Comparison of ENCODE assay signal across 14 mouse cellular contexts in genomic region chr10:69859848-69860479, GRCm38 (mm10).
DNase-seq lines count a peak whose midpoint lies in the region; ATAC-seq and TF ChIP-seq lines count a peak whose summit lies in the region.
"Had no signal": no experiment of that assay in that cellular context is flagged by ENCODE, and none has a peak within 500 bp of the region (broad histone marks: within the 10 kb centered on the region; RNA-seq: fewer than 3 reads in every experiment).

No protein-coding gene starts in this region.

- no peak overlapping the region; the same call in 1 of the 2 replicates for H3K4me2 ChIP-seq in forebrain, embryonic 15.5 days (replicated peaks)
- H3K4me2 ChIP-seq: liver, embryonic 12.5 days had no signal

- peak overlapping the region; percentile 12; the same call in 1 of the 2 replicates for H3K27ac ChIP-seq in gastrocnemius, adult 2 months
- H3K27ac ChIP-seq in forebrain, embryonic 15.5 days (replicated peaks), result peak overlapping the region; percentile 94
- H3K27ac ChIP-seq: liver, embryonic 12.5 days had no signal

- no peak for ATAC-seq in forebrain, embryonic 15.5 days (replicated peaks)
- ATAC-seq: intestine, embryonic 16.5 days; liver, embryonic 12.5 days; Patski had no signal

- H3K4me1 ChIP-seq in forebrain, embryonic 15.5 days, result peaks cover 24% of the 10 kb centered on the region
- H3K4me1 ChIP-seq: liver, embryonic 12.5 days had no signal

- intact Hi-C loops in gastrocnemius, adult 2 months (cut with DNase I), result no loop called here

- no peaks in the 10 kb centered on the region for H3K9me3 ChIP-seq in forebrain, embryonic 15.5 days
- H3K9me3 ChIP-seq: liver, embryonic 12.5 days had no signal

- H3K9ac ChIP-seq in forebrain, embryonic 15.5 days (replicated peaks), result no peak overlapping the region
- H3K9ac ChIP-seq: liver, embryonic 12.5 days had no signal

- no peaks in the 10 kb centered on the region for H3K36me3 ChIP-seq in forebrain, embryonic 15.5 days
- H3K36me3 ChIP-seq: liver, embryonic 12.5 days had no signal

- no peak for DNase-seq in gastrocnemius, adult 2 months
- DNase-seq in gastrocnemius, adult 8-10 months (ENCODE audit: low spot score in 2 of 2), result no peak
- DNase-seq in ES-CJ7 (ENCODE audit: low read depth, low spot score), result peak; percentile 91
- DNase-seq in cerebellum, adult 11 months, result peak; percentile 50
- DNase-seq in lung, postnatal 14 days, result no peak
- DNase-seq in retina, postnatal 1 day, result no peak
- no peak for DNase-seq in spleen, postnatal 36 days (ENCODE audit: low spot score in 2 of 2)
- DNase-seq: adrenal gland, postnatal 10 days; kidney, postnatal 25 days; lung, postnatal 10 days had no signal

- H3K27me3 ChIP-seq in forebrain, embryonic 15.5 days, result no peaks in the 10 kb centered on the region
- H3K27me3 ChIP-seq: liver, embryonic 12.5 days; Patski had no signal

- H3K4me3 ChIP-seq in gastrocnemius, adult 2 months, result no peak overlapping the region
- no peak overlapping the region for H3K4me3 ChIP-seq in forebrain, embryonic 15.5 days
- H3K4me3 ChIP-seq: liver, embryonic 12.5 days had no signal

- TF ChIP-seq CTCF in gastrocnemius, adult 2 months (IDR thresholded peaks at IDR 0.05), result no peak

- 62% methylated on average over 7 of the region's 7 CpGs for WGBS in forebrain, embryonic 15.5 days

Comparison
In these comparisons a context has a peak if more than half of its experiments do, and no peak if none do; other contexts are left out.
1. DNase-seq: peak in ES-CJ7 (single experiment) and cerebellum, adult 11 months (single experiment); none in gastrocnemius, adult 2 months (single experiment), gastrocnemius, adult 8-10 months (0 of 2), lung, postnatal 14 days (single experiment), retina, postnatal 1 day (single experiment) and spleen, postnatal 36 days (0 of 2).